In genomic region chr11:106491393-106491792, GRCm38 (mm10) we compare ENCODE assay signal across 7 mouse cellular contexts. TPM values are rescaled to one million over a fixed set of nuclear protein-coding genes. Genes with fewer than 3 reads are reported as not detected.
DNase-seq lines count a peak whose midpoint lies in the region; ATAC-seq and TF ChIP-seq lines count a peak whose summit lies in the region.

No protein-coding gene starts in this region.

- no peaks in the 10 kb centered on the region for H3K36me3 ChIP-seq in midbrain, embryonic 14.5 days (ENCODE audit: control insufficient read depth, insufficient read depth, low read length)
- H3K36me3 ChIP-seq in midbrain, embryonic 13.5 days, result no peaks in the 10 kb centered on the region
- H3K36me3 ChIP-seq in liver, postnatal 0 days (replicated peaks; ENCODE audit: insufficient read depth, low read length), result no peaks in the 10 kb centered on the region

- peaks cover 9% of the 10 kb centered on the region for H3K4me1 ChIP-seq in midbrain, embryonic 14.5 days (ENCODE audit: control insufficient read depth, insufficient read depth, low read length)
- peaks cover 11% of the 10 kb centered on the region for H3K4me1 ChIP-seq in midbrain, embryonic 13.5 days (replicated peaks)
- H3K4me1 ChIP-seq in liver, postnatal 0 days (ENCODE audit: insufficient read depth), result peaks cover 14% of the 10 kb centered on the region

- WGBS in midbrain, embryonic 14.5 days, result 0% methylated on average over 3 of the region's 3 CpGs
- 0% methylated on average over 3 of the region's 3 CpGs for WGBS in midbrain, embryonic 13.5 days
- 1% methylated on average over 3 of the region's 3 CpGs for WGBS in liver, postnatal 0 days (ENCODE audit: insufficient replicate concordance)

- intact Hi-C loops in gastrocnemius, postnatal 14 days (cut with DNase I; ENCODE audit: low total_unique reads), result loop anchor here (2.0 kb wide), 1 partner anchor 77 kb away; no protein-coding TSS in a partner anchor

- H3K9ac ChIP-seq in midbrain, embryonic 14.5 days (replicated peaks; ENCODE audit: low read length), result no peak overlapping the region
- H3K9ac ChIP-seq in midbrain, embryonic 13.5 days (replicated peaks), result no peak overlapping the region
- no peak overlapping the region for H3K9ac ChIP-seq in liver, postnatal 0 days (replicated peaks)

- TF ChIP-seq CTCF in liver, postnatal 0 days (IDR thresholded peaks at IDR 0.05; ENCODE audit: low read depth), result peak; percentile 84

- no peak for TF ChIP-seq EP300 in liver, postnatal 0 days (IDR thresholded peaks at IDR 0.05; ENCODE audit: low read depth)

- DNase-seq in midbrain, embryonic 14.5 days, result peak; percentile 93
- peak; percentile 72 for DNase-seq in Muller cell, postnatal 12 days (ENCODE audit: inconsistent ontology term)
- peak; percentile 68 for DNase-seq in c-Kit-positive CD71-positive TER-119-positive erythroid progenitor cells, embryonic 14.5 days (ENCODE audit: low spot score)
- DNase-seq in gastrocnemius, postnatal 14 days, result peak; percentile 59
- peak; percentile 57 for DNase-seq in liver, postnatal 0 days
- peak; percentile 44 for DNase-seq in telencephalon, adult 2 months (ENCODE audit: low read depth, low spot score)

- no peaks in the 10 kb centered on the region for H3K9me3 ChIP-seq in midbrain, embryonic 14.5 days (ENCODE audit: control insufficient read depth, low read length)
- H3K9me3 ChIP-seq in midbrain, embryonic 13.5 days, result no peaks in the 10 kb centered on the region
- H3K9me3 ChIP-seq in liver, postnatal 0 days (ENCODE audit: low read length), result no peaks in the 10 kb centered on the region

- H3K4me2 ChIP-seq in midbrain, embryonic 14.5 days (ENCODE audit: low read length), result no peak overlapping the region
- no peak overlapping the region for H3K4me2 ChIP-seq in midbrain, embryonic 13.5 days (replicated peaks)
- no peak overlapping the region for H3K4me2 ChIP-seq in liver, postnatal 0 days (ENCODE audit: low read depth, low read length)

- no peaks in the 10 kb centered on the region for H3K27me3 ChIP-seq in midbrain, embryonic 14.5 days (ENCODE audit: control insufficient read depth, insufficient read depth, low read length)
- no peaks in the 10 kb centered on the region for H3K27me3 ChIP-seq in midbrain, embryonic 13.5 days
- no peaks in the 10 kb centered on the region for H3K27me3 ChIP-seq in liver, postnatal 0 days (ENCODE audit: insufficient read depth, low read length)

- ATAC-seq in midbrain, embryonic 14.5 days (ENCODE audit: low FRiP score, low TSS enrichment), result no peak
- ATAC-seq in midbrain, embryonic 13.5 days, result no peak
- no peak for ATAC-seq in liver, postnatal 0 days

- H3K27ac ChIP-seq in midbrain, embryonic 14.5 days (replicated peaks; ENCODE audit: low read depth, low read length), result no peak overlapping the region
- no peak overlapping the region for H3K27ac ChIP-seq in midbrain, embryonic 13.5 days
- H3K27ac ChIP-seq in liver, postnatal 0 days (ENCODE audit: low read depth), result peak overlapping the region; percentile 62; the same call in 1 of the 2 replicates

- no peak overlapping the region for H3K4me3 ChIP-seq in midbrain, embryonic 14.5 days (replicated peaks; ENCODE audit: low read depth, low read length)
- no peak overlapping the region for H3K4me3 ChIP-seq in midbrain, embryonic 13.5 days (replicated peaks)
- no peak overlapping the region for H3K4me3 ChIP-seq in liver, postnatal 0 days (ENCODE audit: low read depth, low read length)

RNA-seq across cellular contexts. Expression of gene Ern1, which starts 3.7 kb away (rescaled TPM):
- polyA plus RNA-seq in midbrain, embryonic 14.5 days (2014; fragmentation: Nextera tagmentation; extraction: Ambion mirVana), result 5.5 and 6.6 TPM in 2 replicates
- 6.5 and 6.7 TPM in 2 replicates for polyA plus RNA-seq in midbrain, embryonic 13.5 days (2015; fragmentation: Nextera tagmentation; extraction: Ambion mirVana)
- 1 to 10 TPM; 4.9 to 5.9 TPM for total RNA-seq in gastrocnemius, postnatal 14 days (2021)
- 1.9 and 2.9 TPM in 2 replicates for polyA plus RNA-seq in liver, postnatal 0 days (2015; fragmentation: Nextera tagmentation; extraction: Ambion mirVana)
